Mouse (Mus musculus): Measurements from ENCODE around the gene Fam83g. TPM values are rescaled to one million over a fixed set of nuclear protein-coding genes. Genes with fewer than 3 reads are reported as not detected.

Gene Fam83g
- total and polyA plus RNA-seq, 3 experiments = 0.26 to 0.30 (median 0.29) TPM

GRCm38 (mm10) chr11:61659011-61659858, 24.7 kb upstream of the Fam83g start:
- intact Hi-C loops (cut with DNase I) = no loop called here
- TF ChIP-seq EP300 (IDR thresholded peaks at IDR 0.05; ENCODE audit: insufficient read depth, low read depth, low read length) = no peak
- no peak for TF ChIP-seq POLR2A (IDR thresholded peaks at IDR 0.05; ENCODE audit: insufficient read depth, low read depth, low read length)
- no peak for TF ChIP-seq CTCF (IDR thresholded peaks at IDR 0.05)
- H3K9ac ChIP-seq (ENCODE audit: low read depth, low read length) = no peak overlapping the region
- H3K27me3 ChIP-seq (ENCODE audit: control insufficient read depth, insufficient read depth, low read length) = no peaks in the 10 kb centered on the region
- H3K4me1 ChIP-seq (ENCODE audit: control insufficient read depth, insufficient read depth, low read length) = peaks cover 12% of the 10 kb centered on the region
- H3K27ac ChIP-seq = no peak overlapping the region
- peak in 1 of 2 experiments; percentile 47 for DNase-seq
- no peaks in the 10 kb centered on the region for H3K36me3 ChIP-seq (ENCODE audit: control insufficient read depth, insufficient read depth, low read length)
- H3K79me2 ChIP-seq (replicated peaks; ENCODE audit: control insufficient read depth, insufficient read depth, low read length) = no peaks in the 10 kb centered on the region
- 60% methylated on average over 4 of the region's 4 CpGs for WGBS
- no peak overlapping the region for H3K4me3 ChIP-seq

- Histone ChIP-seq H3K79me2 (replicated peaks; ENCODE audit: control insufficient read depth, insufficient read depth, low read length) (no peaks in the 10 kb centered on the region), H3K4me3 (no peak overlapping the region), H3K27ac (no peak overlapping the region), H3K9ac (ENCODE audit: low read depth, low read length) (no peak overlapping the region), H3K27me3 (ENCODE audit: control insufficient read depth, insufficient read depth, low read length) (no peaks in the 10 kb centered on the region), H3K4me1 (ENCODE audit: control insufficient read depth, insufficient read depth, low read length) (peaks cover 12% of the 10 kb centered on the region), H3K36me3 (ENCODE audit: control insufficient read depth, insufficient read depth, low read length) (no peaks in the 10 kb centered on the region)
- no peak for TF ChIP-seq EP300 (IDR thresholded peaks at IDR 0.05; ENCODE audit: insufficient read depth, low read depth, low read length)
- no peak for TF ChIP-seq CTCF (IDR thresholded peaks at IDR 0.05)
- no peak for TF ChIP-seq POLR2A (IDR thresholded peaks at IDR 0.05; ENCODE audit: insufficient read depth, low read depth, low read length)
- no peak for DNase-seq
- WGBS = 86% methylated on average over 8 of the region's 8 CpGs
- intact Hi-C loops (cut with DNase I) = no loop called here
These were observed 23.9 kb upstream of the Fam83g start for GRCm38 (mm10) chr11:61660001-61660400.

GRCm38 (mm10) chr11:61660806-61661392, 23.0 kb upstream of the Fam83g start:
- intact Hi-C loops (cut with DNase I) = no loop called here
- H3K27ac ChIP-seq = no peak overlapping the region
- peaks cover 12% of the 10 kb centered on the region for H3K4me1 ChIP-seq (ENCODE audit: control insufficient read depth, insufficient read depth, low read length)
- TF ChIP-seq CTCF (IDR thresholded peaks at IDR 0.05) = no peak
- TF ChIP-seq EP300 (IDR thresholded peaks at IDR 0.05; ENCODE audit: insufficient read depth, low read depth, low read length) = no peak
- no peak for TF ChIP-seq POLR2A (IDR thresholded peaks at IDR 0.05; ENCODE audit: insufficient read depth, low read depth, low read length)
- H3K27me3 ChIP-seq (ENCODE audit: control insufficient read depth, insufficient read depth, low read length) = no peaks in the 10 kb centered on the region
- no peaks in the 10 kb centered on the region for H3K79me2 ChIP-seq (replicated peaks; ENCODE audit: control insufficient read depth, insufficient read depth, low read length)
- 62% methylated on average over 7 of the region's 7 CpGs for WGBS
- no peak overlapping the region for H3K9ac ChIP-seq (ENCODE audit: low read depth, low read length)
- DNase-seq = no peak
- H3K36me3 ChIP-seq (ENCODE audit: control insufficient read depth, insufficient read depth, low read length) = no peaks in the 10 kb centered on the region
- no peak overlapping the region for H3K4me3 ChIP-seq

- no peaks in the 10 kb centered on the region for H3K36me3 ChIP-seq (ENCODE audit: control insufficient read depth, insufficient read depth, low read length)
- DNase-seq = no peak
- H3K27me3 ChIP-seq (ENCODE audit: control insufficient read depth, insufficient read depth, low read length) = no peaks in the 10 kb centered on the region
- TF ChIP-seq EP300 (IDR thresholded peaks at IDR 0.05; ENCODE audit: insufficient read depth, low read depth, low read length) = no peak
- no peak for TF ChIP-seq CTCF (IDR thresholded peaks at IDR 0.05)
- no peak for TF ChIP-seq POLR2A (IDR thresholded peaks at IDR 0.05; ENCODE audit: insufficient read depth, low read depth, low read length)
- intact Hi-C loops (cut with DNase I) = no loop called here
- H3K4me1 ChIP-seq (ENCODE audit: control insufficient read depth, insufficient read depth, low read length) = peaks cover 12% of the 10 kb centered on the region
- H3K27ac ChIP-seq = no peak overlapping the region
- no peak overlapping the region for H3K4me3 ChIP-seq
- 94% methylated on average over 5 of the region's 5 CpGs for WGBS
- no peak overlapping the region for H3K9ac ChIP-seq (ENCODE audit: low read depth, low read length)
- H3K79me2 ChIP-seq (replicated peaks; ENCODE audit: control insufficient read depth, insufficient read depth, low read length) = no peaks in the 10 kb centered on the region
These were observed 21.7 kb upstream of the Fam83g start for GRCm38 (mm10) chr11:61662189-61662588.

- 78% methylated on average over 4 of the region's 4 CpGs for WGBS
- TF ChIP-seq EP300 (IDR thresholded peaks at IDR 0.05; ENCODE audit: insufficient read depth, low read depth, low read length) (no peak), CTCF (IDR thresholded peaks at IDR 0.05) (no peak), POLR2A (IDR thresholded peaks at IDR 0.05; ENCODE audit: insufficient read depth, low read depth, low read length) (no peak)
- no peaks in the 10 kb centered on the region for H3K36me3 ChIP-seq (ENCODE audit: control insufficient read depth, insufficient read depth, low read length)
- H3K27me3 ChIP-seq (ENCODE audit: control insufficient read depth, insufficient read depth, low read length) = no peaks in the 10 kb centered on the region
- intact Hi-C loops (cut with DNase I) = no loop called here
- no peaks in the 10 kb centered on the region for H3K4me1 ChIP-seq (ENCODE audit: control insufficient read depth, insufficient read depth, low read length)
- H3K27ac ChIP-seq = no peak overlapping the region
- no peaks in the 10 kb centered on the region for H3K79me2 ChIP-seq (replicated peaks; ENCODE audit: control insufficient read depth, insufficient read depth, low read length)
- H3K4me3 ChIP-seq = no peak overlapping the region
- no peak for DNase-seq
- H3K9ac ChIP-seq (ENCODE audit: low read depth, low read length) = no peak overlapping the region
These were observed 18.5 kb upstream of the Fam83g start for GRCm38 (mm10) chr11:61665401-61665800.
